Mouse (Mus musculus) MEL (cell line): ENCODE data around the gene Tal1. TPM values are rescaled to one million over a fixed set of nuclear protein-coding genes. Genes with fewer than 3 reads are reported as not detected.

ENCODE experiments used
- DNase-seq: peaks from one replicate; pipeline ENCODE4 v3.0.0; 2011; ENCODE audit warnings: low read depth, low spot score
- H3K27ac ChIP-seq: 2 replicates; pipeline ENCODE4 v1.5.1; 2012; ENCODE audit warnings: low read depth, mild to moderate bottlenecking, control low read depth, low read length, moderate library complexity; ENCODE audit not compliant: control insufficient read depth
- H3K27me3 ChIP-seq, 2 experiments: fragments of 150-350 bp in 1 of 2; sonication (generic) in 1 of 2; 2 replicates each; pipeline ENCODE4 v1.6.1; 2012; ENCODE audit warnings: low read length in 2 of 2, mild to moderate bottlenecking in 2 of 2, improper control_type of control experiment in 1 of 2, moderate library complexity in 1 of 2; ENCODE audit not compliant: insufficient read depth in 2 of 2, control insufficient read depth in 1 of 2
- H3K36me3 ChIP-seq, 2 experiments: 2 replicates each; pipeline ENCODE4 v1.6.1; 2012 to 2014; ENCODE audit warnings: low read length in 2 of 2, improper control_type of control experiment in 1 of 2, inconsistent platforms in 1 of 2, mild to moderate bottlenecking in 1 of 2; ENCODE audit not compliant: insufficient read depth in 2 of 2, control insufficient read depth in 1 of 2
- H3K4me1 ChIP-seq, 2 experiments: fragments of 150-350 bp in 1 of 2; sonication (generic) in 1 of 2; 2 replicates each; pipeline ENCODE4 v1.6.1; 2012; ENCODE audit warnings: low read length in 2 of 2, improper control_type of control experiment in 1 of 2, mild to moderate bottlenecking in 1 of 2; ENCODE audit not compliant: insufficient read depth in 2 of 2, control insufficient read depth in 1 of 2
- H3K4me3 ChIP-seq, 2 experiments: fragments of 150-350 bp in 1 of 2; sonication (generic) in 1 of 2; 2 replicates each; pipeline ENCODE4 v1.5.1; 2012; ENCODE audit warnings: low read depth in 2 of 2, low read length in 2 of 2, mild to moderate bottlenecking in 2 of 2, moderate library complexity in 2 of 2, control low read depth in 1 of 2, improper control_type of control experiment in 1 of 2; ENCODE audit not compliant: control insufficient read depth in 1 of 2, insufficient read depth in 1 of 2
- H3K79me2 ChIP-seq: 2 replicates; pipeline ENCODE4 v1.6.1; 2012; ENCODE audit warnings: mild to moderate bottlenecking, low read length, moderate library complexity; ENCODE audit not compliant: control insufficient read depth, poor library complexity, insufficient read depth
- H3K9ac ChIP-seq: 2 replicates; pipeline ENCODE4 v1.6.1; 2012; ENCODE audit warnings: low read depth, mild to moderate bottlenecking, control low read depth, low read length, moderate library complexity; ENCODE audit not compliant: control insufficient read depth, poor library complexity, severe bottlenecking
- H3K9me3 ChIP-seq: fragments of 150-350 bp; sonication (generic); replicated peaks from 2 replicates; pipeline ENCODE4 v1.6.1; 2012; ENCODE audit warnings: mild to moderate bottlenecking, low read length, improper control_type of control experiment, moderate library complexity; ENCODE audit not compliant: insufficient read depth
- CTCF ChIP-seq, 3 experiments: IDR thresholded peaks in 2 of 3; conservative IDR thresholded peaks in 1 of 3; 2 replicates each; pipeline ENCODE4 v1.5.1; 2011 to 2012; ENCODE audit warnings: low read length in 3 of 3, low read depth in 2 of 3, mild to moderate bottlenecking in 2 of 3, improper control_type of control experiment in 1 of 3, inconsistent platforms in 1 of 3, mixed read lengths in 1 of 3, moderate library complexity in 1 of 3; ENCODE audit not compliant: control insufficient read depth in 1 of 3, insufficient read depth in 1 of 3, poor library complexity in 1 of 3, severe bottlenecking in 1 of 3
- KAT2A ChIP-seq: conservative IDR thresholded peaks from 2 replicates; pipeline ENCODE4 v1.6.1; 2012; ENCODE audit warnings: low read depth, low read length, improper control_type of control experiment, inconsistent platforms
- ZMIZ1 ChIP-seq: IDR thresholded peaks from 2 replicates; pipeline ENCODE4 v1.6.1; 2012; ENCODE audit warnings: low read depth, mild to moderate bottlenecking, inconsistent platforms, low read length, improper control_type of control experiment, moderate library complexity
- polyA plus RNA-seq, 2 experiments: library from polyadenylated mRNA; stranded (reverse) in 1 of 2; unstranded in 1 of 2; fragments of >175 nt in 1 of 2; fragments of >200 nt in 1 of 2; gene quantifications; 2 replicates each; pipeline versions ENCODE4 v1.2.1 to v1.2.4; 2012; ENCODE audit warnings: low replicate concordance in 2 of 2, low read depth in 1 of 2; ENCODE audit not compliant: insufficient read length in 2 of 2, insufficient read depth in 1 of 2, missing spikeins in 1 of 2
- total RNA-seq: library from RNA; depleted of rRNA; stranded (reverse); fragments of 300-350 nt; gene quantifications from 2 replicates; pipeline ENCODE4 v1.2.3, GENCODE M21; 2012; rRNA removed

Tal1 gene
- total and polyA plus RNA-seq, 3 experiments: 34.9 to 48.9 TPM; not detected in 1

GRCm38 (mm10) chr4:115121162-115121561 lies 64.9 kb downstream of the Tal1 start:
- H3K9ac ChIP-seq: no peak overlapping the region
- TF ChIP-seq KAT2A (no peak), ZMIZ1 (no peak), CTCF (IDR thresholded peaks at IDR 0.05 in 2 of 3, conservative IDR thresholded peaks at IDR 0.05 in 1 of 3; ENCODE audit: control insufficient read depth in 1 of 3, insufficient read depth in 1 of 3, low read depth in 2 of 3, low read length in 3 of 3, poor library complexity in 1 of 3, severe bottlenecking in 1 of 3) (no peak)
- TF ChIP-seq, all 39 proteins: peak for 0
- Histone ChIP-seq H3K4me1 (peaks cover 0 to under 1% of the 10 kb centered on the region in 2 experiments; a peak in 2 of 4 replicates), H3K79me2 (no peaks in the 10 kb centered on the region), H3K36me3 (no peaks in the 10 kb centered on the region), H3K27me3 (no peaks in the 10 kb centered on the region; a peak in 1 of 4 replicates), H3K4me3 (no peak overlapping the region), H3K9me3 (no peaks in the 10 kb centered on the region), H3K27ac (no peak overlapping the region)
- DNase-seq: no peak

Other genes starting within 250 kb of the Tal1 start
- gene Gm12830, start 234.7 kb upstream of the Tal1 start, total RNA-seq: not detected in 2 replicates
- gene Gm12830, start 234.7 kb upstream of the Tal1 start, polyA plus RNA-seq: not detected
- gene Foxd2, start 147.6 kb upstream of the Tal1 start, total RNA-seq: 0.42 and 0.73 TPM in 2 replicates
- 1 to 10 TPM in 1 of 2 experiments, not detected in 1; 1.1 TPM for gene Foxd2, start 147.6 kb upstream of the Tal1 start, polyA plus RNA-seq
- not detected in 2 replicates for gene Foxe3, start 130.4 kb upstream of the Tal1 start, total RNA-seq
- not detected for gene Foxe3, start 130.4 kb upstream of the Tal1 start, polyA plus RNA-seq
- 28.7 and 33.4 TPM in 2 replicates for gene Cmpk1, start 69.2 kb upstream of the Tal1 start, total RNA-seq
- gene Cmpk1, start 69.2 kb upstream of the Tal1 start, polyA plus RNA-seq: 10 to 100 TPM in 1 of 2 experiments, not detected in 1; 33.7 TPM
- gene Stil, start 56.3 kb upstream of the Tal1 start, total RNA-seq: 5.0 and 5.9 TPM in 2 replicates
- gene Stil, start 56.3 kb upstream of the Tal1 start, polyA plus RNA-seq: 1 to 10 TPM in 1 of 2 experiments, not detected in 1; 9.1 TPM
- gene Pdzk1ip1, start 32.3 kb downstream of the Tal1 start, total RNA-seq: not detected in 2 replicates
- under 1 TPM in 1 of 2 experiments, not detected in 1; 0.14 TPM for gene Pdzk1ip1, start 32.3 kb downstream of the Tal1 start, polyA plus RNA-seq
- 0.04 and 0.07 TPM in 2 replicates for gene Cyp4x1, start 77.9 kb downstream of the Tal1 start, total RNA-seq
- under 1 TPM in 1 of 2 experiments, not detected in 1; 0.47 TPM for gene Cyp4x1, start 77.9 kb downstream of the Tal1 start, polyA plus RNA-seq
- not detected in 2 replicates for gene Cyp4a29, start 185.7 kb downstream of the Tal1 start, total RNA-seq
- not detected for gene Cyp4a29, start 185.7 kb downstream of the Tal1 start, polyA plus RNA-seq
- not detected in 2 replicates for gene Cyp4a12a, start 242.6 kb downstream of the Tal1 start, total RNA-seq
- gene Cyp4a12a, start 242.6 kb downstream of the Tal1 start, polyA plus RNA-seq: not detected